Mouse (Mus musculus): Measurements from ENCODE around the gene Zbtb43. TPM values are rescaled to one million over a fixed set of nuclear protein-coding genes. Genes with fewer than 3 reads are reported as not detected.

Gene Zbtb43
- 23.6 and 24.3 TPM in 2 replicates for polyA plus RNA-seq (2015; fragmentation: Nextera tagmentation; extraction: Ambion mirVana)

GRCm38 (mm10) chr2:33468466-33469097, at the start of gene Zbtb43:
Gene Zbtb43, minus strand, starts transcription at chr2:33468559.
- H3K4me3 ChIP-seq = peak within 1 kb of the TSS; percentile 88
- H3K4me2 ChIP-seq = peak within 1 kb of the TSS; percentile 91
- H3K27me3 ChIP-seq = no peaks in the 10 kb centered on the region
- peak within 1 kb of the TSS; percentile 67 for H3K27ac ChIP-seq (replicated peaks)
- H3K36me3 ChIP-seq = peaks cover 10% of the 10 kb centered on the region
- H3K9me3 ChIP-seq = no peaks in the 10 kb centered on the region
- whole genome bisulfite sequencing = 6% methylated on average over 35 of the region's 36 CpGs
- peak; percentile 97 for ATAC-seq (ENCODE audit: low read depth)
- H3K9ac ChIP-seq = peak within 1 kb of the TSS; percentile 96
- peaks cover 30% of the 10 kb centered on the region for H3K4me1 ChIP-seq (replicated peaks)

- WGBS = 23% methylated on average over 19 of the region's 19 CpGs
- Histone ChIP-seq H3K36me3 (no peaks in the 10 kb centered on the region), H3K9me3 (no peaks in the 10 kb centered on the region; the same call in 1 of the 2 replicates), H3K27me3 (no peaks in the 10 kb centered on the region), H3K4me1 (replicated peaks) (peaks cover 26% of the 10 kb centered on the region), H3K9ac (peak overlapping the region; percentile 31), H3K27ac (replicated peaks) (peak overlapping the region; percentile 84), H3K4me2 (peak overlapping the region; percentile 37), H3K4me3 (peak overlapping the region; percentile 5; the same call in 1 of the 2 replicates)
- peak; percentile 88 for ATAC-seq (ENCODE audit: low read depth)
Measured at GRCm38 (mm10) chr2:33515856-33516255, 47.5 kb upstream of the Zbtb43 start.

GRCm38 (mm10) chr2:33515431-33515830, 47.1 kb upstream of the Zbtb43 start:
- Histone ChIP-seq H3K4me3 (no peak overlapping the region), H3K27ac (replicated peaks) (peak overlapping the region; percentile 84), H3K27me3 (no peaks in the 10 kb centered on the region), H3K4me2 (peak overlapping the region; percentile 37), H3K9ac (peak overlapping the region; percentile 31), H3K9me3 (no peaks in the 10 kb centered on the region; the same call in 1 of the 2 replicates), H3K36me3 (no peaks in the 10 kb centered on the region), H3K4me1 (replicated peaks) (peaks cover 26% of the 10 kb centered on the region)
- peak; percentile 44 for ATAC-seq (ENCODE audit: low read depth)
- WGBS = 52% methylated on average over 8 of the region's 8 CpGs

GRCm38 (mm10) chr2:33510791-33511190, 42.4 kb upstream of the Zbtb43 start:
- H3K36me3 ChIP-seq = no peaks in the 10 kb centered on the region
- WGBS = 97% methylated on average over 1 of the region's 1 CpGs
- H3K4me3 ChIP-seq = no peak overlapping the region
- H3K4me2 ChIP-seq = no peak overlapping the region
- no peak overlapping the region for H3K9ac ChIP-seq
- H3K27me3 ChIP-seq = no peaks in the 10 kb centered on the region
- H3K9me3 ChIP-seq = no peaks in the 10 kb centered on the region
- ATAC-seq (ENCODE audit: low read depth) = no peak
- peaks cover 11% of the 10 kb centered on the region for H3K4me1 ChIP-seq (replicated peaks)
- no peak overlapping the region for H3K27ac ChIP-seq (replicated peaks)

GRCm38 (mm10) chr2:33502602-33503001, 34.2 kb upstream of the Zbtb43 start:
- Histone ChIP-seq H3K27ac (replicated peaks) (no peak overlapping the region), H3K4me3 (no peak overlapping the region), H3K36me3 (no peaks in the 10 kb centered on the region), H3K27me3 (no peaks in the 10 kb centered on the region), H3K4me1 (replicated peaks) (no peaks in the 10 kb centered on the region; the same call in 1 of the 2 replicates), H3K9me3 (peaks cover 14% of the 10 kb centered on the region), H3K9ac (no peak overlapping the region), H3K4me2 (no peak overlapping the region)
- WGBS = 34% methylated on average over 2 of the region's 2 CpGs
- ATAC-seq (ENCODE audit: low read depth) = no peak

GRCm38 (mm10) chr2:33498280-33498679, 29.9 kb upstream of the Zbtb43 start:
- Histone ChIP-seq H3K9me3 (peaks cover 14% of the 10 kb centered on the region), H3K4me3 (no peak overlapping the region), H3K27me3 (no peaks in the 10 kb centered on the region), H3K36me3 (no peaks in the 10 kb centered on the region), H3K4me2 (no peak overlapping the region), H3K9ac (no peak overlapping the region), H3K27ac (replicated peaks) (no peak overlapping the region), H3K4me1 (replicated peaks) (no peaks in the 10 kb centered on the region; the same call in 1 of the 2 replicates)
- 78% methylated on average over 4 of the region's 4 CpGs for WGBS
- no peak for ATAC-seq (ENCODE audit: low read depth)

GRCm38 (mm10) chr2:33495654-33496053, 27.3 kb upstream of the Zbtb43 start:
- Histone ChIP-seq H3K9me3 (peaks cover 14% of the 10 kb centered on the region), H3K4me1 (replicated peaks) (no peaks in the 10 kb centered on the region), H3K9ac (no peak overlapping the region), H3K27ac (replicated peaks) (no peak overlapping the region), H3K36me3 (no peaks in the 10 kb centered on the region), H3K27me3 (no peaks in the 10 kb centered on the region), H3K4me3 (no peak overlapping the region), H3K4me2 (no peak overlapping the region)
- 49% methylated on average over 3 of the region's 3 CpGs for WGBS
- no peak for ATAC-seq (ENCODE audit: low read depth)

GRCm38 (mm10) chr2:33492041-33492440, 23.7 kb upstream of the Zbtb43 start:
- ATAC-seq (ENCODE audit: low read depth) = no peak
- 93% methylated on average over 3 of the region's 3 CpGs for WGBS
- Histone ChIP-seq H3K4me2 (no peak overlapping the region), H3K36me3 (no peaks in the 10 kb centered on the region), H3K4me3 (no peak overlapping the region), H3K9ac (no peak overlapping the region), H3K9me3 (no peaks in the 10 kb centered on the region), H3K4me1 (replicated peaks) (peaks cover 11% of the 10 kb centered on the region), H3K27me3 (no peaks in the 10 kb centered on the region), H3K27ac (replicated peaks) (no peak overlapping the region)

GRCm38 (mm10) chr2:33489565-33489964, 21.2 kb upstream of the Zbtb43 start:
- H3K9ac ChIP-seq = no peak overlapping the region
- no peak overlapping the region for H3K4me2 ChIP-seq
- no peak overlapping the region for H3K27ac ChIP-seq (replicated peaks)
- no peaks in the 10 kb centered on the region for H3K36me3 ChIP-seq
- no peak for ATAC-seq (ENCODE audit: low read depth)
- H3K4me3 ChIP-seq = no peak overlapping the region
- H3K27me3 ChIP-seq = 0 out of 2 replicates have a peak, but pooled peaks cover 6% of the 10 kb centered on the region
- 50% methylated on average over 10 of the region's 10 CpGs for whole genome bisulfite sequencing
- no peaks in the 10 kb centered on the region for H3K9me3 ChIP-seq
- H3K4me1 ChIP-seq (replicated peaks) = peaks cover 12% of the 10 kb centered on the region

GRCm38 (mm10) chr2:33487332-33487731, 19.0 kb upstream of the Zbtb43 start:
- Histone ChIP-seq H3K9me3 (no peaks in the 10 kb centered on the region), H3K27me3 (peaks cover 6% of the 10 kb centered on the region; the same call in 1 of the 2 replicates), H3K27ac (replicated peaks) (peak overlapping the region; percentile 77), H3K4me1 (replicated peaks) (peaks cover 16% of the 10 kb centered on the region), H3K4me3 (no peak overlapping the region), H3K36me3 (no peaks in the 10 kb centered on the region), H3K9ac (no peak overlapping the region), H3K4me2 (no peak overlapping the region)
- ATAC-seq (ENCODE audit: low read depth) = peak; percentile 76
- WGBS = 39% methylated on average over 8 of the region's 8 CpGs

GRCm38 (mm10) chr2:33486866-33487265, 18.5 kb upstream of the Zbtb43 start:
- Histone ChIP-seq H3K36me3 (no peaks in the 10 kb centered on the region), H3K4me3 (no peak overlapping the region), H3K27me3 (peaks cover 6% of the 10 kb centered on the region; the same call in 1 of the 2 replicates), H3K27ac (replicated peaks) (peak overlapping the region; percentile 77), H3K4me1 (replicated peaks) (peaks cover 18% of the 10 kb centered on the region), H3K4me2 (no peak overlapping the region), H3K9ac (no peak overlapping the region), H3K9me3 (no peaks in the 10 kb centered on the region)
- 7% methylated on average over 9 of the region's 9 CpGs for WGBS
- ATAC-seq (ENCODE audit: low read depth) = peak; percentile 58; the same call in 1 of the 2 replicates

- H3K36me3 ChIP-seq = no peaks in the 10 kb centered on the region
- no peak overlapping the region for H3K27ac ChIP-seq (replicated peaks)
- WGBS = 90% methylated on average over 10 of the region's 10 CpGs
- no peak overlapping the region for H3K9ac ChIP-seq
- no peaks in the 10 kb centered on the region for H3K9me3 ChIP-seq
- H3K4me2 ChIP-seq = no peak overlapping the region
- H3K4me3 ChIP-seq = no peak overlapping the region
- no peaks in the 10 kb centered on the region for H3K27me3 ChIP-seq
- ATAC-seq (ENCODE audit: low read depth) = no peak
- H3K4me1 ChIP-seq (replicated peaks) = peaks cover 6% of the 10 kb centered on the region; the same call in 1 of the 2 replicates
Measured at GRCm38 (mm10) chr2:33477961-33478755, 9.8 kb upstream of the Zbtb43 start.

Measured in neural tube, embryonic 13.5 days (tissue).